Mouse (Mus musculus): ENCODE data around the gene Hsd11b2.
A peak's percentile ranks its signal among the peaks of the same experiment; 100 is the strongest.

Hsd11b2 gene

GRCm38 (mm10) chr8:105529271-105529670, 10.7 kb downstream of the Hsd11b2 start:
- TF ChIP-seq GATA4 (IDR thresholded peaks at IDR 0.05; ENCODE audit: insufficient replicate concordance, low read length): no peak

- TF ChIP-seq GATA4 (IDR thresholded peaks at IDR 0.05; ENCODE audit: insufficient replicate concordance, low read length): no peak
Observed at GRCm38 (mm10) chr8:105531774-105532173, 13.2 kb downstream of the Hsd11b2 start.

- no peak for TF ChIP-seq GATA4 (IDR thresholded peaks at IDR 0.05; ENCODE audit: insufficient replicate concordance, low read length)
Observed at GRCm38 (mm10) chr8:105533439-105533838, 14.9 kb downstream of the Hsd11b2 start.

GRCm38 (mm10) chr8:105533892-105534329, 15.4 kb downstream of the Hsd11b2 start:
- TF ChIP-seq GATA4 (IDR thresholded peaks at IDR 0.05; ENCODE audit: insufficient replicate concordance, low read length): no peak

- TF ChIP-seq GATA4 (IDR thresholded peaks at IDR 0.05; ENCODE audit: insufficient replicate concordance, low read length): no peak
Observed at GRCm38 (mm10) chr8:105536546-105536945, 18.0 kb downstream of the Hsd11b2 start.

GRCm38 (mm10) chr8:105537011-105537677, 18.6 kb downstream of the Hsd11b2 start:
- no peak for TF ChIP-seq GATA4 (IDR thresholded peaks at IDR 0.05; ENCODE audit: insufficient replicate concordance, low read length)

GRCm38 (mm10) chr8:105538940-105539339, 20.4 kb downstream of the Hsd11b2 start:
- no peak for TF ChIP-seq GATA4 (IDR thresholded peaks at IDR 0.05; ENCODE audit: insufficient replicate concordance, low read length)

GRCm38 (mm10) chr8:105542032-105542656, 23.6 kb downstream of the Hsd11b2 start:
- no peak for TF ChIP-seq GATA4 (IDR thresholded peaks at IDR 0.05; ENCODE audit: insufficient replicate concordance, low read length)

- TF ChIP-seq GATA4 (IDR thresholded peaks at IDR 0.05; ENCODE audit: insufficient replicate concordance, low read length): no peak
Observed at GRCm38 (mm10) chr8:105542808-105543207, 24.3 kb downstream of the Hsd11b2 start.

GRCm38 (mm10) chr8:105543703-105544102, 25.1 kb downstream of the Hsd11b2 start:
- peak; percentile 76; the same call in 1 of the 2 replicates for TF ChIP-seq GATA4 (IDR thresholded peaks at IDR 0.05; ENCODE audit: insufficient replicate concordance, low read length)

- no peak for TF ChIP-seq GATA4 (IDR thresholded peaks at IDR 0.05; ENCODE audit: insufficient replicate concordance, low read length)
Observed at GRCm38 (mm10) chr8:105544544-105545205, 26.1 kb downstream of the Hsd11b2 start.

- TF ChIP-seq GATA4 (IDR thresholded peaks at IDR 0.05; ENCODE audit: insufficient replicate concordance, low read length): no peak
Observed at GRCm38 (mm10) chr8:105545249-105545648, 26.7 kb downstream of the Hsd11b2 start.

- no peak for TF ChIP-seq GATA4 (IDR thresholded peaks at IDR 0.05; ENCODE audit: insufficient replicate concordance, low read length)
Observed at GRCm38 (mm10) chr8:105546384-105547350, 28.1 kb downstream of the Hsd11b2 start.

GRCm38 (mm10) chr8:105549506-105549905, 31.0 kb downstream of the Hsd11b2 start:
- TF ChIP-seq GATA4 (IDR thresholded peaks at IDR 0.05; ENCODE audit: insufficient replicate concordance, low read length): no peak

- no peak for TF ChIP-seq GATA4 (IDR thresholded peaks at IDR 0.05; ENCODE audit: insufficient replicate concordance, low read length)
Observed at GRCm38 (mm10) chr8:105550083-105550482, 31.5 kb downstream of the Hsd11b2 start.
